Mouse (Mus musculus) stomach, embryonic 16.5 days (tissue): ENCODE results near the gene Exosc10. TPM values are rescaled to one million over a fixed set of nuclear protein-coding genes. Genes with fewer than 3 reads are reported as not detected.

Source experiments
- ATAC-seq: fragments of 200-750 bp; cut with Nextera tagmentation; 2 replicates; pipeline ENCODE4 v1.8.0; 2017; ENCODE audit warnings: moderate number of reproducible peaks, moderate TSS enrichment; ENCODE audit not compliant: insufficient read depth, low FRiP score
- H3K27ac ChIP-seq: fragments of 300-500 bp; sonication (generic); 2 replicates; pipeline ENCODE4 v1.5.1; 2014; ENCODE audit warnings: low read length
- H3K27me3 ChIP-seq: fragments of 300-500 bp; sonication (generic); 2 replicates; pipeline ENCODE4 v1.6.1; 2014; ENCODE audit warnings: low read length, control low read depth, mixed read lengths; ENCODE audit not compliant: control insufficient read depth, insufficient read depth
- H3K36me3 ChIP-seq: fragments of 300-500 bp; sonication (generic); 2 replicates; pipeline ENCODE4 v1.6.1; 2014; ENCODE audit warnings: low read length; ENCODE audit not compliant: control insufficient read depth, insufficient read depth
- H3K4me1 ChIP-seq: fragments of 300-500 bp; sonication (generic); 2 replicates; pipeline ENCODE4 v1.6.1; 2014; ENCODE audit warnings: low read length, control low read depth, mixed read lengths; ENCODE audit not compliant: control insufficient read depth, insufficient read depth
- H3K4me2 ChIP-seq: fragments of 300-500 bp; sonication (generic); 2 replicates; pipeline ENCODE4 v1.6.1; 2014; ENCODE audit warnings: low read depth, low read length, mixed read lengths
- H3K4me3 ChIP-seq: fragments of 300-500 bp; sonication (generic); replicated peaks from 2 replicates; pipeline ENCODE4 v1.5.1; 2014; ENCODE audit warnings: mild to moderate bottlenecking, low read length
- H3K9ac ChIP-seq: fragments of 300-500 bp; sonication (generic); 2 replicates; pipeline ENCODE4 v1.6.1; 2014; ENCODE audit warnings: low read length
- H3K9me3 ChIP-seq: fragments of 300-500 bp; sonication (generic); replicated peaks from 2 replicates; pipeline ENCODE4 v1.6.1; 2016; ENCODE audit warnings: low read length, control low read depth; ENCODE audit not compliant: control insufficient read depth
- WGBS: fragments of 180-500 bp; shearing (Covaris S2); extraction: QIAGEN DNeasy Blood & Tissue Kit; methylation state at CpG from one replicate; pipeline ENCODE4 v1.1.7; 2014; 5-methylcytosine and 5-hydroxymethylcytosine counted together
- polyA plus RNA-seq: library from polyadenylated mRNA; unstranded; fragments of >200 nt; fragmentation: Nextera tagmentation; extraction: Ambion mirVana; gene quantifications from 2 replicates; pipeline ENCODE4 v1.2.1, GENCODE M21; 2015

The Exosc10 gene
- polyA plus RNA-seq, 1 experiment from 2014 or later: 76.3 TPM

GRCm38 (mm10) chr4:148598826-148599225, 40.6 kb downstream of the Exosc10 start:
- no peak overlapping the region for H3K4me2 ChIP-seq
- H3K4me3 ChIP-seq: no peak overlapping the region
- H3K9ac ChIP-seq: no peak overlapping the region
- H3K27ac ChIP-seq: no peak overlapping the region
- H3K4me1 ChIP-seq: no peaks in the 10 kb centered on the region
- no peak for ATAC-seq
- no peaks in the 10 kb centered on the region; the same call in 1 of the 2 replicates for H3K9me3 ChIP-seq
- H3K27me3 ChIP-seq: no peaks in the 10 kb centered on the region
- 93% methylated on average over 12 of the region's 12 CpGs for WGBS
- peaks cover 37% of the 10 kb centered on the region for H3K36me3 ChIP-seq

- H3K4me2 ChIP-seq: no peak overlapping the region
- H3K27ac ChIP-seq: no peak overlapping the region
- 85% methylated on average over 4 of the region's 4 CpGs for WGBS
- no peaks in the 10 kb centered on the region for H3K27me3 ChIP-seq
- H3K4me3 ChIP-seq: no peak overlapping the region
- no peaks in the 10 kb centered on the region; the same call in 1 of the 2 replicates for H3K9me3 ChIP-seq
- ATAC-seq: no peak
- no peaks in the 10 kb centered on the region for H3K4me1 ChIP-seq
- peaks cover 25% of the 10 kb centered on the region for H3K36me3 ChIP-seq
- H3K9ac ChIP-seq: no peak overlapping the region
These were observed 42.1 kb downstream of the Exosc10 start for GRCm38 (mm10) chr4:148600316-148600715.

DNA sequence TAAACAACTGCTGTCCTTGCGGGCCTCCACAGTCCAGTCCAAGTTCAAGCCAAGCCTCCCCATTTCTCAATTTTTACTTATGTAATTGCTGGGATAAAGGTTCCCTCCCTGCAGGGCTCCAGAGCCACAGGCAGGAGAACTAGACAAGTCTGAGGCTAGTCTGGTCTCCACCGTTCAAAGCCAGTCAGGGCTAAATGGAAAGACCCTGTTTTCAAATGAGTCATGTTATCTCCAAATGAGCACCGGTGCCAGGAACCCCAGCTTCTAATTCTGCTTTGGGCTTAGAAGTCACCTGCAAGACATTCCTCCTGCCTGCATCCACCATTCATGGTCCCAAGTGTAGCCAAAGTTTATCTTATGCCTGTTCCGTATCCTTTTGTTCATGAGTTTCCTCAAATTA, 43.6 kb downstream of the Exosc10 start:
- no peak for ATAC-seq
- H3K27ac ChIP-seq: no peak overlapping the region
- no peak overlapping the region for H3K9ac ChIP-seq
- H3K27me3 ChIP-seq: no peaks in the 10 kb centered on the region
- H3K4me1 ChIP-seq: no peaks in the 10 kb centered on the region
- peaks cover 12% of the 10 kb centered on the region; the same call in 1 of the 2 replicates for H3K36me3 ChIP-seq
- no peak overlapping the region for H3K4me2 ChIP-seq
- H3K4me3 ChIP-seq: no peak overlapping the region
- 69% methylated on average over 4 of the region's 4 CpGs for WGBS
- H3K9me3 ChIP-seq: no peaks in the 10 kb centered on the region; the same call in 1 of the 2 replicates

DNA sequence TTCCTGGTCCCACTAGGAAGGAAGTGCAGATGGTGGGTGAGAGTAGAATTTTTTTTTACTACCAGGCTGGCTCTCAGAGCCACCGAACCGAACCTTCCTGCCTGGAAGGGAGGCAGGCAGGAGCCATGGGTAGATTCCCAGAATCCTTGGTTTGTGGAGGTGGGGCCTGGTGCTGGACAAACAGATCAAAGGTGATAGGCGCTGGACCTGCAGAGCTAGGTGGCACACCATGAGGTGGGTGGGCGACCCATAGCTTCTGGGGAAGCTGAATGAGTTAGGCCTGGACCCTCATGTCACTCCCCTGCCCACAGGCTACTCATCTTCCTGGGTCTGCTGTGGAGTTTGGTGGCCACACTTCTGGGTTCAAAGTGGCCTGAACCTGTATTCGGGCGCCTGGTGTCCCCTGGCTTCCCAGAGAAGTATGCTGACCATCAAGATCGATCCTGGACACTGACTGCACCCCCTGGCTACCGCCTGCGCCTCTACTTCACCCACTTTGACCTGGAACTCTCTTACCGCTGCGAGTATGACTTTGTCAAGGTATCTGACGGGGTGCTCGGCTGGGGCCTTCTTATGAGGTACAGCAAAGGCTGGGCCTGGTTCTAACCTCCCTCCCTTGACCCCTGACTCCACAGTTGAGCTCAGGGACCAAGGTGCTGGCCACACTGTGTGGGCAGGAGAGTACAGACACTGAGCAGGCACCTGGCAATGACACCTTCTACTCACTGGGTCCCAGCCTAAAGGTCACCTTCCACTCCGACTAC, 44.3 kb downstream of the Exosc10 start, which contains the start of gene Masp2:
Gene Masp2 (plus strand): TSS at position 198 of the 764 bp plus-strand sequence.
- H3K9ac ChIP-seq: no peak within 1 kb of the TSS
- WGBS: 83% methylated on average over 14 of the region's 14 CpGs
- no peak within 1 kb of the TSS for H3K27ac ChIP-seq
- H3K4me3 ChIP-seq: no peak within 1 kb of the TSS
- H3K36me3 ChIP-seq: peaks cover 10% of the 10 kb centered on the region; the same call in 1 of the 2 replicates
- no peak within 1 kb of the TSS for H3K4me2 ChIP-seq
- H3K9me3 ChIP-seq: no peaks in the 10 kb centered on the region; the same call in 1 of the 2 replicates
- H3K27me3 ChIP-seq: no peaks in the 10 kb centered on the region
- no peak for ATAC-seq
- no peaks in the 10 kb centered on the region for H3K4me1 ChIP-seq

DNA sequence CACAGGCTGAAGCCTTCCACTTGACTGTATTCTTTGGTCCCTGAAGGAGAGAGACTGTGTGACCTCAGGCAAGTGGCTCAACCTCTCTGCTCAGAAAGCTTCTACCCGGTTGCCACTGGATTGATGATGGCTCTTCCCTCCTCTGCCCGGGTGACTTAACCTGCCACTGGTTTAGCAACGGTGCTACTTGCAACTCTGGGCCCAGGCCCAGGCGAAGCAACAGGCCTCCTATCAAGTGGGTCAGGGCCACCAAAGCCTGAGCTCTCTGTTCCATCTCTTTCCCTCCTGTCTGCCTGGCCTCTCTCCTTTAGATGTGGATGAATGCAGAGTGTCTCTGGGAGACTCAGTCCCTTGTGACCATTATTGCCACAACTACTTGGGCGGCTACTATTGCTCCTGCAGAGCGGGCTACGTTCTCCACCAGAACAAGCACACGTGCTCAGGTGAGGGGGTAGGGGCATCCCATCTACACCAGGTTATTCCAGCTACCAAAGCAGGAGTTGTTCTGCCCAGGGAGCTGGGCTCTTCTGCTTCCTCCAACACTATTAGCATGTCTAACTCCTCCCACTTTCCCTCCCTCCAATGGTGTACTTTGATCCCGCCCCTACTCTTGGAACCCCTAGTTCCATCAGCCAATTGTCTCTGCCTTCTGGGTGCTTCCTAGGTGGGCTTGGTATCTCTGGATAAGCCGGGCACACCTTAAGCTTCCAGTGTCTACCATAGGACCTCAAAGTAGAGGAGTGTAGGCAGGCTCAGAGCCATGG, 45.3 kb downstream of the Exosc10 start:
- H3K36me3 ChIP-seq: peaks cover 4% of the 10 kb centered on the region; the same call in 1 of the 2 replicates
- peak; percentile 22; the same call in 1 of the 2 replicates for ATAC-seq
- H3K4me3 ChIP-seq: no peak overlapping the region
- H3K9ac ChIP-seq: no peak overlapping the region
- H3K27me3 ChIP-seq: no peaks in the 10 kb centered on the region
- H3K9me3 ChIP-seq: no peaks in the 10 kb centered on the region; the same call in 1 of the 2 replicates
- no peak overlapping the region for H3K4me2 ChIP-seq
- H3K27ac ChIP-seq: peak overlapping the region; percentile 58; the same call in 1 of the 2 replicates
- WGBS: 68% methylated on average over 10 of the region's 10 CpGs
- H3K4me1 ChIP-seq: no peaks in the 10 kb centered on the region

GRCm38 (mm10) chr4:148604141-148604540, 45.9 kb downstream of the Exosc10 start:
- ATAC-seq: peak; percentile 23; the same call in 1 of the 2 replicates
- Histone ChIP-seq H3K27ac (peak overlapping the region; percentile 58; the same call in 1 of the 2 replicates), H3K4me3 (no peak overlapping the region), H3K9ac (no peak overlapping the region), H3K4me2 (no peak overlapping the region), H3K9me3 (no peaks in the 10 kb centered on the region; the same call in 1 of the 2 replicates), H3K36me3 (no peaks in the 10 kb centered on the region), H3K27me3 (no peaks in the 10 kb centered on the region), H3K4me1 (no peaks in the 10 kb centered on the region)
- WGBS: 69% methylated on average over 7 of the region's 7 CpGs

GRCm38 (mm10) chr4:148604541-148605165, 46.4 kb downstream of the Exosc10 start:
- no peak overlapping the region for H3K4me3 ChIP-seq
- no peak overlapping the region for H3K9ac ChIP-seq
- H3K27ac ChIP-seq: no peak overlapping the region
- no peaks in the 10 kb centered on the region for H3K27me3 ChIP-seq
- H3K4me2 ChIP-seq: no peak overlapping the region
- H3K9me3 ChIP-seq: no peaks in the 10 kb centered on the region
- H3K36me3 ChIP-seq: no peaks in the 10 kb centered on the region
- ATAC-seq: peak; percentile 59; the same call in 1 of the 2 replicates
- 89% methylated on average over 3 of the region's 3 CpGs for WGBS
- H3K4me1 ChIP-seq: no peaks in the 10 kb centered on the region

- no peak for ATAC-seq
- no peaks in the 10 kb centered on the region for H3K27me3 ChIP-seq
- no peaks in the 10 kb centered on the region for H3K9me3 ChIP-seq
- no peaks in the 10 kb centered on the region for H3K4me1 ChIP-seq
- H3K4me3 ChIP-seq: no peak overlapping the region
- H3K4me2 ChIP-seq: no peak overlapping the region
- no peak overlapping the region for H3K9ac ChIP-seq
- H3K36me3 ChIP-seq: 0 out of 2 replicates have a peak, but pooled peaks cover 3% of the 10 kb centered on the region
- 26% methylated on average over 5 of the region's 5 CpGs for WGBS
- no peak overlapping the region for H3K27ac ChIP-seq
These were observed 49.5 kb downstream of the Exosc10 start for GRCm38 (mm10) chr4:148607758-148608157.
